Mouse (Mus musculus): ENCODE data around the gene Vps39. TPM values are rescaled to one million over a fixed set of nuclear protein-coding genes. Genes with fewer than 3 reads are reported as not detected.
A peak's percentile ranks its signal among the peaks of the same experiment; 100 is the strongest.

Gene Vps39
- polyA plus RNA-seq (2012; ENCODE audit: insufficient read depth, insufficient read length, missing spikeins), result 10.5 and 14.5 TPM in 2 replicates

DNA sequence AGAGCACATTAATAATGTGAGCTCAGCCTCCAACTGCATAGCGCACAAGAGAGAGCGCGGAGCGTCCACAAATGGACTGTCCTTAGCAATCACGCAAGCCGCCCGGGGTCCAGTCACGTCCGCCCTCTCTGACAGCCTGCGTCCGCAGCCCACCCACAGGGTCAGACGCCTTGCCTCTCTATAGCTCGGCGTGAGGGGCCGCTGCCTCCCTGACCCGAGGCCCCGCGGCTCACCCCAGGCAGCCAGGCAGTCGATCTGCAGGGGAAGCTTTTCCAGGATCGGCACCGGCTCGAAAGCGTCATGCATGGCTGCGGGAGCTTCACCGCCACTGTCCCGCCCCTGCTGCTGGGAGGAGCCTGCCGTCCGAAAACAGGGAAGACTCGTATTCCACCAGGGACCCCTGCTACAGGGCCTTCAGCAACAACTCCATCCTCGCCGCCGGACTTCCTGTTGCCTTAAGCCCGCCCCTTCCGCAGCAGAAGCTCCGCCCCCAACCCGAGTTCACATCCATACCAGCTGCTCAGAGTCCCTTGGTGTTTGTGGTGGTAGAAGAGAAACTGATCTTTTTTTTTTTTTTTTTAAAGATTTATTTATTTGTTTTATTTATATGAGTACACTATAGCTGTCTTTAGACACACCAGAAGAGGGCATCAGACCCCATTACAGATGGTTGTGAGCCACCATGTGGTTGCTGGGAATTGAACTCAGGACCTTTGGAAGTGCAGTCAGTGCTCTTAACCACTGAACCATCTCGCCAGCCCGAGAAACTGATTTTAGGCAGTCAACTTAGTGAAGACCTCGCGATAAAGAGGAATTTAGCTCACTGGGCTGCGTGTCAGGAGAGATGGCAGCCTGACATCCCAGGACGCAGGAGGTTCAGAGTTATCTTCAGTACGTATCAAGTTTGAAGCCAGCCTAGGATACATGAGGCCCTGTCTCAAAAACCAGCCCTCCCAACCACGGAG, at the start of gene Vps39:
Gene Vps39, minus strand, starts transcription at position 456 of the 965 bp plus-strand sequence.
- H3K27ac ChIP-seq (replicated peaks; ENCODE audit: low read depth, low read length), result 0 out of 2 replicates have a peak within 1 kb of the TSS, but pooled peaks have one; percentile 15
- H3K4me3 ChIP-seq (ENCODE audit: insufficient read depth, low read depth, low read length), result peak within 1 kb of the TSS; percentile 90
- H3K4me1 ChIP-seq (ENCODE audit: control insufficient read depth, insufficient read depth, insufficient read length, low read length), result 0 out of 2 replicates have a peak, but pooled peaks cover 5% of the 10 kb centered on the region

- Histone ChIP-seq H3K4me3 (ENCODE audit: insufficient read depth, low read depth, low read length) (no peak overlapping the region), H3K27ac (replicated peaks; ENCODE audit: low read depth, low read length) (no peak overlapping the region), H3K4me1 (ENCODE audit: control insufficient read depth, insufficient read depth, insufficient read length, low read length) (peaks cover 4% of the 10 kb centered on the region; the same call in 1 of the 2 replicates)
Measured at GRCm38 (mm10) chr2:120397951-120398350, 45.0 kb upstream of the Vps39 start.

- H3K4me1 ChIP-seq (ENCODE audit: control insufficient read depth, insufficient read depth, insufficient read length, low read length), result no peaks in the 10 kb centered on the region
- no peak overlapping the region for H3K27ac ChIP-seq (replicated peaks; ENCODE audit: low read depth, low read length)
- no peak overlapping the region for H3K4me3 ChIP-seq (ENCODE audit: insufficient read depth, low read depth, low read length)
Measured at GRCm38 (mm10) chr2:120392406-120392805, 39.5 kb upstream of the Vps39 start.

GRCm38 (mm10) chr2:120390934-120391333, 38.0 kb upstream of the Vps39 start:
- H3K27ac ChIP-seq (replicated peaks; ENCODE audit: low read depth, low read length), result no peak overlapping the region
- no peaks in the 10 kb centered on the region for H3K4me1 ChIP-seq (ENCODE audit: control insufficient read depth, insufficient read depth, insufficient read length, low read length)
- no peak overlapping the region for H3K4me3 ChIP-seq (ENCODE audit: insufficient read depth, low read depth, low read length)

- H3K4me1 ChIP-seq (ENCODE audit: control insufficient read depth, insufficient read depth, insufficient read length, low read length), result no peaks in the 10 kb centered on the region
- H3K4me3 ChIP-seq (ENCODE audit: insufficient read depth, low read depth, low read length), result no peak overlapping the region
- H3K27ac ChIP-seq (replicated peaks; ENCODE audit: low read depth, low read length), result no peak overlapping the region
Measured at GRCm38 (mm10) chr2:120389376-120389775, 36.4 kb upstream of the Vps39 start.

GRCm38 (mm10) chr2:120387291-120387690, 34.4 kb upstream of the Vps39 start:
- Histone ChIP-seq H3K4me1 (ENCODE audit: control insufficient read depth, insufficient read depth, insufficient read length, low read length) (no peaks in the 10 kb centered on the region), H3K27ac (replicated peaks; ENCODE audit: low read depth, low read length) (no peak overlapping the region), H3K4me3 (ENCODE audit: insufficient read depth, low read depth, low read length) (no peak overlapping the region)

GRCm38 (mm10) chr2:120386264-120386663, 33.3 kb upstream of the Vps39 start:
- H3K4me1 ChIP-seq (ENCODE audit: control insufficient read depth, insufficient read depth, insufficient read length, low read length), result no peaks in the 10 kb centered on the region
- no peak overlapping the region for H3K27ac ChIP-seq (replicated peaks; ENCODE audit: low read depth, low read length)
- no peak overlapping the region for H3K4me3 ChIP-seq (ENCODE audit: insufficient read depth, low read depth, low read length)

DNA sequence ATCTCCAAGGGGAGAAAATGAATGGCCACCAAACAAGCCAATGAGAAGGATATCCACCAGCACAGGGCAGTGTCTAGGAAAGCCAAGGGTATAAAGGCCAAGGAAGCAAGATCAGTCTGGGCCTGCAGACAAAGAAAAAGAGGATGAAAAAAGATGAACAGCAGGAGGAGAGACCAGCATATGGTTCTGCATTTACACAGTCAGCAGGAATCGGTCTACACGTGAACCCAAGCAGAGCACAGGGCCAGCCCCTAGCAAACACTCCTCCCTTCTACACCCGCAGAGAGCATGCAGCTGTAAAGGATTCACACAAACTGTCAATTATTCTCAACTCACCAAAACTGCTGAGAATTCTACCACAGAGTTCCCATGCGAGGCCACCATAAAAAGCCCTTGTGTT, 20.9 kb upstream of the Vps39 start:
- no peak overlapping the region for H3K27ac ChIP-seq (replicated peaks; ENCODE audit: low read depth, low read length)

GRCm38 (mm10) chr2:120367416-120368207, 14.7 kb upstream of the Vps39 start:
- no peak overlapping the region for H3K27ac ChIP-seq (replicated peaks; ENCODE audit: low read depth, low read length)

More for the DNA sequence above, 20.9 kb upstream of the Vps39 start:
- H3K4me1 ChIP-seq (ENCODE audit: control insufficient read depth, insufficient read depth, insufficient read length, low read length), result no peaks in the 10 kb centered on the region
- H3K4me3 ChIP-seq (ENCODE audit: insufficient read depth, low read depth, low read length), result no peak overlapping the region

GRCm38 (mm10) chr2:120366501-120366900, 13.6 kb upstream of the Vps39 start:
- Histone ChIP-seq H3K27ac (replicated peaks; ENCODE audit: low read depth, low read length) (no peak overlapping the region), H3K4me3 (ENCODE audit: insufficient read depth, low read depth, low read length) (no peak overlapping the region), H3K4me1 (ENCODE audit: control insufficient read depth, insufficient read depth, insufficient read length, low read length) (no peaks in the 10 kb centered on the region)

More at GRCm38 (mm10) chr2:120367416-120368207, 14.7 kb upstream of the Vps39 start:
- no peaks in the 10 kb centered on the region for H3K4me1 ChIP-seq (ENCODE audit: control insufficient read depth, insufficient read depth, insufficient read length, low read length)
- no peak overlapping the region for H3K4me3 ChIP-seq (ENCODE audit: insufficient read depth, low read depth, low read length)

DNA sequence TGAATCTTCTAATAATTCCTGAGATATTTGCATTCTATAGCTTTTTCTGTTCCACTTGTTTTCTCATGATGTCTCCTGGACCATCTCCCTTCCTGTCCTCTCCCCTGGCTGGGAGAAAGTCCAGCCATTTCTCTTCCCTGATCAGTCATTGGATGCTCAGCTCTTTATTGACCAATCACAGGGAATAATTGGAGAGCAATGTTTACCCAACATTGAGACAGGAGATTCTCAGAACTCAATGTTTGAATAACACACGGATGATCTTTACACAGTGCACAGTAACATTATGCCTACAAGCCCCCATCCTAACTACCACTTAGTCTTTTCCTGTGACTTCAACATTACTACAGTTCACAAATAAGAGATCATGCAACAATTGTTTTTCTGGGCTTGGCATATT, 7.5 kb upstream of the Vps39 start:
- no peak overlapping the region for H3K27ac ChIP-seq (replicated peaks; ENCODE audit: low read depth, low read length)
- H3K4me1 ChIP-seq (ENCODE audit: control insufficient read depth, insufficient read depth, insufficient read length, low read length), result no peaks in the 10 kb centered on the region
- H3K4me3 ChIP-seq (ENCODE audit: insufficient read depth, low read depth, low read length), result no peak overlapping the region

- no peak overlapping the region for H3K27ac ChIP-seq (replicated peaks; ENCODE audit: low read depth, low read length)
- no peak overlapping the region for H3K4me3 ChIP-seq (ENCODE audit: insufficient read depth, low read depth, low read length)
- H3K4me1 ChIP-seq (ENCODE audit: control insufficient read depth, insufficient read depth, insufficient read length, low read length), result 0 out of 2 replicates have a peak, but pooled peaks cover 5% of the 10 kb centered on the region
Measured at GRCm38 (mm10) chr2:120351321-120351720, 1.6 kb downstream of the Vps39 start.

DNA sequence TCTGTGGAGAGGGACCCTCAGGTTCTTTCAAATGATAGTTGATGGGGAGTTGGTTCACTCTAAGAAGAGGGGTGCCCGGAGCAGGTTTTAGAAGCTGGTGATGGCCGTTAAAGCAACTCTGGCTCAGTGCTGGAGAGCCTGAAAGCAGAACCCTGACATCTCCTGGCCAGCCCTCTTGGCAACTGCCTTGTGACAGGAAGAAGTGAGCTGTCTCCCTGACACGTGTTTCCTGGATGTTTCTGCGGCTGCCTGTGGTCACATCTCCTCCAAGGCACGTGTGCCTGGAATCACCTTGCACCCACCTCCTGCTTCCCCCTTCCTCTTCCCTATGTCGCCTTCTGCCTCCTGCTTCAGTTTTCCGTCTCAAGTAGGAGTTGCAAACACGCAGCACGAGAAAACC, 4.8 kb downstream of the Vps39 start:
- peak overlapping the region; percentile 54 for H3K27ac ChIP-seq (replicated peaks; ENCODE audit: low read depth, low read length)
- H3K4me1 ChIP-seq (ENCODE audit: control insufficient read depth, insufficient read depth, insufficient read length, low read length), result 0 out of 2 replicates have a peak, but pooled peaks cover 5% of the 10 kb centered on the region
- H3K4me3 ChIP-seq (ENCODE audit: insufficient read depth, low read depth, low read length), result 0 out of 2 replicates have a peak overlapping the region, but pooled peaks have one; percentile 13

DNA sequence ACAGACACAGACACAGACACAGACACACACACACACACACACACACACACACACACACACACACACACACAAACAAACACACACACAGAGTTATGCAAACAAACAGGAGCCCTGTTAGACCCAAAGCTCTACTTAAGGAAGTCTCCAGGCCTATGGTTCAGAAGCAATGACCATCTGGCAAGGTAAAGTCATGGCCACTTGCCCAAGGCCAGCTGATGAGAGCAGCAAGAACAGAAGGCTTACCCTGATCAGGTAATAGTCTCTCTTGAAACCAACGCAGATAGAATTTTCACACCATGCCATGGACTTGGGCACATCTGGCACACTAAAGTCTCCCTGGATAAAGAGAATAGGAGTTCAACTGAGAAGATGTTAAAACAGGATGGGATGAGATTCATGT, 11.2 kb downstream of the Vps39 start:
- Histone ChIP-seq H3K27ac (replicated peaks; ENCODE audit: low read depth, low read length) (no peak overlapping the region), H3K4me1 (ENCODE audit: control insufficient read depth, insufficient read depth, insufficient read length, low read length) (no peaks in the 10 kb centered on the region), H3K4me3 (ENCODE audit: insufficient read depth, low read depth, low read length) (no peak overlapping the region)

DNA sequence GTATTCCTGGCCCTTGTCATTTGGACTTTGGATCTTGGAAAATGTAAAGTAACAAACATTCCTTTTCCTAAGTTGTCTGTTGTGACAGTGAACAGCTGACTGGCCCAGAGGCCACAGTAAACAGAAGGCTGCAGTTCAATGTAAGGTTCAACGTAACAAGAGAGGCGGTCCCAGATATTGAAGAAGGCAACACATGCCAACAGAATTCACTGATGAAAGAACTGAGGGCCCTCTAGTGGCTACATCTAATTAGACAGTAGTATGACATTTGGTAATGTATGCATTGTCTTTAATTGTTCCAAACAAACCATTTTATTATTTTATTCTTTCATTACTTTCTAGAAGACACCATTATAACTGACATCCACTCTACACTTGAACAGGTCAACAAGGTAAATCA, 15.1 kb downstream of the Vps39 start:
- Histone ChIP-seq H3K4me3 (ENCODE audit: insufficient read depth, low read depth, low read length) (no peak overlapping the region), H3K4me1 (ENCODE audit: control insufficient read depth, insufficient read depth, insufficient read length, low read length) (no peaks in the 10 kb centered on the region), H3K27ac (replicated peaks; ENCODE audit: low read depth, low read length) (no peak overlapping the region)
